Mouse (Mus musculus) gastrocnemius, adult 2 months (tissue): ENCODE results near the gene Atxn1. TPM values are rescaled to one million over a fixed set of nuclear protein-coding genes. Genes with fewer than 3 reads are reported as not detected.
A peak's percentile ranks its signal among the peaks of the same experiment; 100 is the strongest.

Experiments
- DNase-seq: peaks from one replicate; pipeline ENCODE4 v3.0.0; 2022
- H3K27ac ChIP-seq: fragments of 200-600 bp; 2 replicates; pipeline ENCODE4 v1.8.1; 2022; ENCODE audit warnings: mild to moderate bottlenecking
- H3K4me3 ChIP-seq: fragments of 200-600 bp; 2 replicates; pipeline ENCODE4 v1.8.1; 2022; ENCODE audit warnings: mild to moderate bottlenecking, moderate library complexity
- CTCF ChIP-seq: fragments of 200-600 bp; IDR thresholded peaks from 2 replicates; pipeline ENCODE4 v1.8.1; 2022; ENCODE audit warnings: antibody characterized with exemption, mild to moderate bottlenecking, moderate library complexity
- intact Hi-C: fragments of 180-260 bp; cut with DNase I; formaldehyde crosslinking; loops from one replicate; pipeline ENCODE4 v1.15.1; 2025
- long read RNA-seq, 2 experiments: library from polyadenylated mRNA; stranded (forward); transcript quantifications; one replicate each; pipeline ENCODE4 v2.0.0; 2021
- total RNA-seq, 2 experiments: library from RNA; stranded (reverse); gene quantifications; 2 replicates each; pipeline ENCODE4 v1.2.3; 2021

Gene Atxn1
- 10 to 100 TPM; 40.4 to 56.3 TPM for total RNA-seq
- long read RNA-seq, experiment 1, partial matches to known transcripts = 0 of 8 reads
- long read RNA-seq, experiment 1, other reads (novel, unspliced or antisense) = 8 of 8 reads
- long read RNA-seq, experiment 2, partial matches to known transcripts = 1 of 10 reads
- long read RNA-seq, experiment 2, other reads (novel, unspliced or antisense) = 9 of 10 reads

DNA sequence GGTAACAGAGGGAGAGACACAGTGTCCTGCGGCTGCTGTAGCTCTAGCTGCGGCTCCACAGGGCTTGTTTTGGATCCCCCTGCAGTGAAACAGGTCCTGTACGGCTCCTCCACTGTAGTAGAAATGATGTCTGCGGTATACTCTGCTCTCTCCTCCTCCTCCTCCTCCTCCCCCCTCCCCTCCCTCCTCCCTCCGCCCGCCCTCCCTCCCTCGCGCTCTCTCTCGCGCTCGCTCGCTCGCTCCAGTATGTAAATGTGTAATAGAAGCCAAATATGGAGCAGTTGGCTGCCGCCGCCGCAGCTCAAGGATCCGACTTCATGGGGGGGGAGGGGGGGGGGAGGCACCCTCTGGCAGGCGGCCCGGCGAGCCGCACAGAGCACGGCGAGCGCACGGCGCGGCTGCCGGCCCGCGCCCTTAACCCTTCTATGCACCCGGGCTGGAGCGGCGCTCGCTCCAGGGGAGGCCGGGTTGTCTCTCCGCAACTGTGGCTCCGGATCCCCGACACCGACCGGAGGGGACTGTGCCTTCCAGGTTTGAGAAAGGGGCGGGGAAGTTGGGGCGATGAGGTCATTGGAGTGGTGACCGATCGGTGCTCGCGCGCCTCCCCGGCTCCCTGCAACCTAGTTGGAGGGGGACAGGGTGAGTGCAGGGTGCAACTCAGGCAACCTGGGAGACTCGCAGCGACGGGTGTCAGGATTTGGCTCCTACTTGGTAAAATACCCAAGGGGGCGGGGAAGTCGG lies at the start of gene Atxn1:
Atxn1 (minus strand) TSS at position 156 of the 741 bp plus-strand sequence.
- peak within 1 kb of the TSS; percentile 99 for H3K27ac ChIP-seq
- peak within 1 kb of the TSS; percentile 80 for H3K4me3 ChIP-seq
- no peak for TF ChIP-seq CTCF
- intact Hi-C loops = loop anchor here (5.0 to 10.0 kb wide), 5 partner anchors 140 to 393 kb away; no protein-coding TSS in a partner anchor
- DNase-seq = peak; percentile 87

DNA sequence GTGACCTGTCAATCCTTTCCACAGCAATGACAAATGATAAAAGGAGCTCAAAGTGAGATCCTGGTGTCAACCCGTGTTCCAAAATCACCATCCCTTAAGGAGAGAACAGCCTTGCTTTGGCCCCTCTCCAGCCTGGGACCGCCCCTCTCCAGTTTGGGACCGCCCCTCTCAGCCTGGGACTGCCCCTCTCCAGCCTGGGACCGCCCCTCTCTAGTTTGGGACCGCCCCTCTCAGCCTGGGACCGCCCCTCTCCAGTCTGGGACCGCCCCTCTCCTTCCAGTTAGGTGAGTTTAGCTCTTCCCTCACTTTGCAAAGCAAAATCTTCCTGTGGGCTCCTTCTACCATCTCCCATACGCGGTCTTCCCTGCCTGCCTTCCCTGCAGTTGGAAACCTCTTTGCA lies 46.4 kb upstream of the Atxn1 start:
- intact Hi-C loops = no loop called here
- TF ChIP-seq CTCF = no peak
- no peak for DNase-seq
- Histone ChIP-seq H3K27ac (no peak overlapping the region), H3K4me3 (no peak overlapping the region)

GRCm38 (mm10) chr13:46010075-46010474 lies 45.3 kb upstream of the Atxn1 start:
- Histone ChIP-seq H3K27ac (no peak overlapping the region), H3K4me3 (no peak overlapping the region)
- no peak for TF ChIP-seq CTCF
- intact Hi-C loops = no loop called here
- DNase-seq = no peak

- TF ChIP-seq CTCF = no peak
- Histone ChIP-seq H3K4me3 (peak overlapping the region; percentile 33), H3K27ac (no peak overlapping the region)
- DNase-seq = no peak
- intact Hi-C loops = no loop called here
Measured at GRCm38 (mm10) chr13:46008831-46009666, 44.2 kb upstream of the Atxn1 start.

DNA sequence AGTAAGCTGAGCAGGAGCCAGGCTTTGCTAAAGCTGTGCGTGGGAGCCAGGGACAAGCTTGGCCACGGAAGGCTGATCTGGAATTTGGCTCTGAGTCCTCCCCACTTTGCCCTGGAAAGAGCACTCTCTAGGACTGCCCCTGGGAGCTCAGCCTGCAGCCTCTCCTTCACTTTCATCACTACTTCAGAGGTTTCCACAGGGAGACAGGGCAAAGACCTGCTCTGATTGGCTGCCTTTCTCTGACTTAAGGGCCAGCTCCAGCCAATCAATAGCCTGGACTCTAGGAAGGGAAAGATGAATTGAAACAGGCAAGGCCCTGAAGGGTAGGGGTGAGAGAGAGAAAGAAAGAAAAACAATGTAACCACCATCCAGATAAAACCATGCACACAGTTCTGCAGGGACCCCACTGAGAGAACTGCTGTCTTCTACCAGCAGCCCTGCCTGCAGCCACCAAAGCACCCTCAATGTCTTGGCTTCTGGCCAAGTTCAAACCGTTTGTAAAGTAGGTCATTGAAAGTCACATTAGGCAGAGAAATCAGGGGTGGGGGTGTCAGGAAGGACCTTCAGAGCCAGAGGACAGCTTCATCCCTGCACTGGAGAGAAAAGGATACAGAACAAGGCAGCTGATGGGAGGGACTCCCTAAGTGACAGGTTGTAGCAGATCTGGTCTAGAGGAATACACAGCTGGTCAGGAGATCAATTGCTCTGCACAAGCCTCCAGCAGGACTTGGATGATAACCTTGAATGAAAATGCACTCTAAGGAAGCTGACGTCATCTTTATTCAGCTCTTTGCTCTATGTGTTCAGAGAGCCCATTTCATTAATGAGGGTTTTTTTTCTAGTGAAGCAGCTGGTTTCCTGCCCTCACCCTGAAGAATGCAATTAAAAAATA lies 41.6 kb upstream of the Atxn1 start:
- no peak overlapping the region for H3K27ac ChIP-seq
- intact Hi-C loops = no loop called here
- H3K4me3 ChIP-seq = no peak overlapping the region
- no peak for TF ChIP-seq CTCF
- peak; percentile 50 for DNase-seq

GRCm38 (mm10) chr13:46005656-46006055 lies 40.8 kb upstream of the Atxn1 start:
- TF ChIP-seq CTCF = no peak
- no peak overlapping the region for H3K27ac ChIP-seq
- no peak for DNase-seq
- H3K4me3 ChIP-seq = no peak overlapping the region
- intact Hi-C loops = no loop called here

- DNase-seq = no peak
- TF ChIP-seq CTCF = no peak
- Histone ChIP-seq H3K27ac (no peak overlapping the region), H3K4me3 (no peak overlapping the region)
- intact Hi-C loops = no loop called here
Measured at GRCm38 (mm10) chr13:46001356-46001755, 36.5 kb upstream of the Atxn1 start.

GRCm38 (mm10) chr13:45992953-45993352 lies 28.1 kb upstream of the Atxn1 start:
- no peak overlapping the region for H3K4me3 ChIP-seq
- TF ChIP-seq CTCF = no peak
- intact Hi-C loops = no loop called here
- no peak overlapping the region for H3K27ac ChIP-seq
- no peak for DNase-seq

- H3K27ac ChIP-seq = no peak overlapping the region
- intact Hi-C loops = no loop called here
- TF ChIP-seq CTCF = no peak
- DNase-seq = no peak
- H3K4me3 ChIP-seq = no peak overlapping the region
Measured at GRCm38 (mm10) chr13:45990486-45990885, 25.7 kb upstream of the Atxn1 start.

DNA sequence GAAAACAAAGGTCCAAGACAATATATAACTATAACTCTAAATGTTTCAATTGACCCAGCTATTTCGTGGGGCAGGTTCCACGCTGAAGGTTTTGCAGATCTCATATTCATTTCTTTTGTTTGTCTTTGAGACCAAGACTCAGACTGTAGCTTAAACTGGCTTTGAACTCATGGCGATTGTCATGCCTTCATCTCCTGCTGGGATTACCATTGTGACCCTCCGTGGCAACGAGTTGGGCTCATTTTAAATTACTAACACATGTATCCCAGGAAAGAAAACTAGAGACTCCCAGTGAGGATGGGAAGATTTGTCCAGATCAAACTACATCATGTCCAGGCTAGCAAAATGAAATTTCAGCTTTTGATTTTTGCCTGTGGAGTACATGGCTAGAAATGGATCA lies 14.4 kb upstream of the Atxn1 start:
- no peak overlapping the region for H3K4me3 ChIP-seq
- no peak for TF ChIP-seq CTCF
- no peak overlapping the region for H3K27ac ChIP-seq
- intact Hi-C loops = loop anchor here (5.0 kb wide), 1 partner anchor 347 kb away; no protein-coding TSS in a partner anchor
- no peak for DNase-seq

DNA sequence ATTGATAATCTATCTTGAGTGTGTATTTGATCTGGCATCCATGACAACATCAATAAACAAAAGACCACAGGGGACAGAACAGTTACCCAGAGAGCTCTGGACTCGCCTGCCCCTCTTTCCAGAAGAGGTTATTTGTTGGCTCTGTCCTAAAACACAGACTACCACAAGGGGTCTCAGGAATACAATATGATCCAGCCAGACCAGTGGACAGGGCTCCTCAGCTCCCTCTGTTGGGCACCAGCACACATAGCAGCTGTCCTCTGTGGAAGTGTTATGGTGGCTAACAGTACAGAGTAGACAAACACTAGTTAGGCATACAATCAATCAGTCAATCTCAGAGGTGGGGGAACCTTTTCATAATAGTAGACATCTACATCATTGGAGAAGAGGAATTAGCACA lies 12.1 kb upstream of the Atxn1 start:
- TF ChIP-seq CTCF = peak; percentile 83
- peak; percentile 48 for DNase-seq
- intact Hi-C loops = loop anchor here (5.0 kb wide), 1 partner anchor 345 kb away; no protein-coding TSS in a partner anchor

GRCm38 (mm10) chr13:45974651-45975050 lies 9.8 kb upstream of the Atxn1 start:
- no peak overlapping the region for H3K4me3 ChIP-seq
- intact Hi-C loops = loop anchor here (5.0 kb wide), 2 partner anchors 283 to 342 kb away; no protein-coding TSS in a partner anchor
- no peak for TF ChIP-seq CTCF
- DNase-seq = no peak
- no peak overlapping the region for H3K27ac ChIP-seq

More for the DNA sequence above, 12.1 kb upstream of the Atxn1 start:
- Histone ChIP-seq H3K27ac (no peak overlapping the region), H3K4me3 (no peak overlapping the region)
